Mouse (Mus musculus): Measurements from ENCODE around the gene Adh5.

The Adh5 gene

DNA sequence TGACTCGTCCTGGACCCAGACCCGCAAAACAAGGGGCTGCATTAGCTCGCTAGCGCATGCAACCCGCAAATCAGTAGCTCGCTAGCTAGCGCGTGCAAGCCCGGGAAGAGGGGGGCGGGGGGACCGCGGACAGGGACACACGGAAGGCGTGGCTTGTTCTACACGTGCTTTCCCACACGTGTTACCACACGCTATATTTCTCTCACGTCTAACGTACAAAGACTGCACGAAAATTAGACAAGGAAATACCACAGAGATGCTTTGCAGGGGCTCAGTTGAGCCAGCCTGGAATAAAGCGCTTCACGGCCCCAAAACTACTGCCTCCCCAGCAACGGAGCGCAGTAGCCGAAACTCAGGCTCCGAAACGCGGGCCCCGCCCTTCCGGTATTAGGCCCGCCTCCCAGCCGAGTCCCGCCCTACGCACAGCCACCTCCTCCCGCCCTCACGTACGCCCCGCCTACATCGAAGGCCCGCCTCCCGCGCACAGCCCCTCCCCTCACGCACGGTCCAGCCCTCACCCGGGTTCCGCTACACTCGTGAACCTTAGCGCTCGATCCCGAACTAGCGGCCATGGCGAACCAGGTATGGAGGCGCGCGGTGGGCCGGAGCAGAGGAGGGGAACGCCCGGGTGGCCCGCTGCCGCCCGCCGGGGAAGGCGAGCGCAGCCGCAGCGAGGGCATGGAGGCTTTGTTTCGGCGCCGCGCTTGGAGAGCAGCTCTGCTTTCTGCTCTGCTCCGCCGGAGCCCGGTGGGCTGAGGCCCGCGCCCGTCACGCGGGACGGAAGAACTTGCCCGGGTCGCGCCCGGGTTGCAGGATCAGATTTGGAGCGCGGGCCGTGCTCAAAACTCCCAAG lies at the start of gene Adh5:
TSS of gene Adh5 (plus strand) at position 482 of the 853 bp plus-strand sequence.
- DNase-seq = peak; percentile 90 to 92

DNA sequence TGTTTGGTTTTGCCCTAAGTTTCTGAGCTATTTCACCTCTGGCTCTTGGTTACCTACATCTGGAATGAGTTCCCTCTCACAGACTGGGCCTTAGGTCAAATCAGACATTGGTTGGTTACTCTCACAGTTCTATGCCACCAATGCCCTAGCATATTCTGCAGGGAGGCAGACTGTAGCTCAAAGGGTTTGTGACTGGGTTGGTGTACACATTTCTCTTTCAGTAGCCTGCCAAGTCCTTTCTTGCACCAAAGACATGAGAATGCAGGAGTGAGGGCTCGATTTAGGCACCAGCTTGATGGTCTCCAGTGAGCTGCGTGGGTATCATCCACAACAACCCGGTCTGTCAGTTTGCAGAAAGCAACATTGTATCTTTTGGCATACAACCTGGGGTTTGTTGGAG lies 38.0 kb upstream of the Adh5 start:
- DNase-seq = no peak

DNA sequence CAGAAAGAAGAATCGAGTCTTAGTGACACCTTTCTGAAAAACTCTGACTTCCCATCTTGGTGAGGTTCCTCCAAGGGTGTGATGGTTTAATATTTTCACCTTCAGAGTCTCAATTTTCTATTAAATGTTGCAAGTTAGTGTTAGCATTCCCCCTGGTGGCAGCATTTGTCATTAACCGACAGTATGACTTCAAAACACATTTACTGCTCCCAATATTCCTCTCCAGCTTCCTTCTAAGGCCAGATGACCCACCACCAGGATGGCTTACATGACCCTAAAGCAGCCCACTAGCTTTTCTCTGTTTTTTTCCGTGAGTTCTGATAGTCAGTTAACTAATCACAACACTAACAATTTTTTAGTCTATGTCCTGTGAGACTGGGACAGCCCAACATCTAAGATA lies 37.6 kb upstream of the Adh5 start:
- peak; percentile 26 to 71 for DNase-seq

DNA sequence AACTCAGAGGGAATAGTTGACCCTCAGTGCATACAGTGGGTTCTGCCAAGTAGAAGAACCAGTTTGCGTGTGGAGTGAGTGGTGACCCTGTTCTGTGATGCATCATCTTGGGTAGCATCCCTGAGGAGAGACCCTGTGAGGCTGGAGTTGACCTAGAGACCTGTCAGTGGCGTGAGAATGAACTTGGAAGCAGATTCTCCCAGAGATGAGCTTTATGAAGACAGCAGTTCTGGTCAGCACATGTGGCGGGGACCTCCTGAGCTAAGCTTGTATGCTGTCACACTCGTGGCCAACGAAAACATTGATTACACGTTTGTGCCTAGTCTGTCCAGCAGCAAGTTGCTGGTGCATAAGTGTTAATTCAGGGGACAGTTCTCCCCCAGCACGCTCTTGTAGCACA lies 37.1 kb upstream of the Adh5 start:
- DNase-seq = no peak

DNA sequence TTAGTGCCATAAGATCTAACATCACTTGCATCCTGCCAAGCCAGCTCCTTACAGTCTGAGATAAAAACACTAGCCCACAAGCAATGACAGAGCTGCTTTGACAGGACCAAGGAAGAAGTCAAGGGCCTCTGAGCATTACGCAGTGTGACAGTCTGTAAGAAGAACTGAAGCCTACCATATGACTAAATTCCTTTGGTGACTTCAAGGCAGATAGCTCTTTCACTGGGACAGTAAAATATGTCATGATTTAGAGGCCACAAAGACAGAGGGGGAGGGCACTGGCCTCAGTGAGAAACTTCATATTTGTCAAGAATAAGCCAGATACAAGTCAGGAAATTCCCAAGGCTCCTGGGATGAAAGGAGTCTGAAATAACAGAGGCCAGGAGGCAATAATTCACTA lies 35.0 kb upstream of the Adh5 start:
- DNase-seq = peak; percentile 7 to 17

DNA sequence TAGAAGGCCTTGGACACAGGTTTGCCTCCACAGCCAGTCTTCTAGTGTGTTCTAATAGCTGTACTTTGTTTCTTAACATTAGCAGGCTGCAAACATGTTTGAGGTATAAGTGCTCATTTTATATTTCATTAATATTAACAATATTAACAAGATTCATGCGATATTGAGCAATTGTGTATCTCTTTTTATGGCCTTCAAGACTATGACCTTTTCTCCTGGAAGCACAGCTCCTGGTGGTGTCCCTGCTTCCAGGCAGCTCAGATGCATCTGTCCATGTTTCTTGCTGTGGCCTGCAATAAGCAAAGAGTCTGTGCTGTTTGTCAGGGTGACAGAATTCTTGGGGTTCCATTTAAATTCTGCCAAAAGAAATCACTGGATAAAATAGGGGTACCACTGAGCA lies 33.3 kb upstream of the Adh5 start:
- no peak for DNase-seq

DNA sequence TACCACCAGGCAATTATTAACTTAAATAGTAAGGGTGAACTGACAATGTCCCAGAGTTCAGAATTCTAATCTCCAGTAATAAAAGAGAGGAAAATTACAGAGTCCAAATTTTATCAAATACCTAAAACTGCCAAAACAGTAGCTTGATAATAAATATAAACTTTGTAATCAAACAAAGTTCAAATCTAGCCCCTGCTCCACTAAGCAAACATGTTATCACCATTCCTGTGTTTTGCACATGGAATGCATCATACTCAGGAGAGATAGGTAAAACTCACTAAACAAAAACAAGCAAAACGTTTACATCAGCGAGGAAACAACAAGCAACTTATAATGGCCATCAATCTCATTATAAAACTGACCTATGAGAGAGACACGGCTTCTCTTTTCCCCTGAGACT lies 32.7 kb upstream of the Adh5 start:
- DNase-seq = no peak

DNA sequence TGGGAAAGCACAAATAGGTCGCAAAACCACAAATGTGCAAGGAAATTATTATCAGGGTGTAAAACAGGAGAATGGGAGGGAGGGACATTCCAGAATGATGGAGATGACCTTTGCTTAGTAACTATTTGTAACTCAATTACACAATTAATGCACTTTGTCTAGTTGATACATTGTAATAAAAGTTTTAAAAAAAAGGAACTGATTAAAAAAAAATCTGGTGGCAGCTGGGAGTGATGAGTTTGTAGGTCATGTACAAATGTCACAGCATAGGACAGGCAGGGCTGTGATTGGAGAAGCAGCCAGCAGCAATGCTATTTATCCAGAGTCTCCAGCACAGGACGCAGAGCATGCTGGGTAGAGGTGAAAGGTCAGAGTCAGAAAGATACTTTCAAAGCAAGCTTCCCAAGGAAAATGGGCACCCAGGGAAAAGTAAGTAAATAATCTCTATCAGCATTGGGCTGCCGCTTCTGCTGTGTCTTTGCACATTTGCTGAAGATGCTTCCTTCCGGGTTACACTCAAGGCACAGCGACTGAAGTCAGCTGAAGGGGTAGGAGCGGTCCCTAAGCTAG lies 27.7 kb upstream of the Adh5 start, which contains the start of gene Adh4:
TSS of gene Adh4 (plus strand) at position 346 of the 570 bp plus-strand sequence.
- peak in 1 of 2 experiments; percentile 18 for DNase-seq

DNA sequence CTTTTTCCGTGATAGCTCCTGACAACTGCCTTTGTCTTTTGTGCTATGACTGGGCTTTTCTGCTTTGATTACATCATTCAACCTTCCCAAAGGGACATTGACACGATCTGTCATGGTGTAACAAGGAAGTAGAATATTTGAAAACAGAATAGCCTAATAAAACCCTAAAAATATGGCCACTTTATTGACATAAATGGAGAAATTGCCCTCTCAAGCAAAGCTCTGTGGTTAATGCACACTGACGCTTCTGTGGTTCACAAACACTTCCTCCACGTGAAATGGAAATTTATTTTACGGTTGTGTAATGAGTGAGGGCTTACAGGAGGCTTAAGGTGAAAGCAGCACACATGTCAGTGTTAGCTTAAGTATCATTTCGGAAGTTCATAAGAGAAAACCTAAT lies 23.5 kb upstream of the Adh5 start:
- no peak for DNase-seq

DNA sequence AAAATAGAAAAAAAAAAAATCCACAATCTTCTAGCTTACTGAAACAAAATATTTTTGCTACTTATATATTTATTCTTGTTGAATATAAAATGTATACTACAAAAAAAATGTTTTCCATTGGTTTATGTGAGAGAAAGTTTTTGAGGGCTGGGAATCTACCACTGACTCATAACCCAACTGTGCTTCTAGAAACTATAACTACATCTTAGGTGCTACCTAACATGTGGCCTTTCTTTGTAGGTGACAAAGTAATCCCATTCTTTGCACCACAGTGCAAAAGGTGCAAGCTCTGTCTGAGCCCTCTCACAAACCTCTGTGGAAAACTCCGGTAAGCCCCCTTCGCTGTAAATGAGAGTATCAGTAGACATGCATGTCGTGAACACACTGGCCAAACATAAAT lies 22.5 kb upstream of the Adh5 start:
- DNase-seq = no peak

DNA sequence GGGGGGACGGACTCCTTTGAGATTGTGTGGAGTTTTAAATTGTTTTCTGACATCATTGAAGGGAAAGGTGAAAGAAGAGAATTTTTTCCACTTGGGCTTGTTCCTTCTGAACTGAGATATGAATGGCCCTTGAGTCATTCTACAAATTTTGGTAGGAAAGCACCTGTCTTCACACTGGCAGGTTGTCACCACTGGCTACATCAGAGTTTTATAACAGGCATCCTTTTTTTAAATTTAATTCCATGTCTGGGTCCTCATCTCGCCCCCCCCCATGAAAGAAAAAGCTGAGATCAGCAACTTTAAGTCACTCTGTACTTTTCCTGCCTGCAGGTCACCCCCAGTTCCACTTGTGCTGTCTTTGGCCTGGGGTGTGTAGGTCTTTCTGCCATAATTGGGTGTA lies 19.2 kb upstream of the Adh5 start:
- DNase-seq = no peak

DNA sequence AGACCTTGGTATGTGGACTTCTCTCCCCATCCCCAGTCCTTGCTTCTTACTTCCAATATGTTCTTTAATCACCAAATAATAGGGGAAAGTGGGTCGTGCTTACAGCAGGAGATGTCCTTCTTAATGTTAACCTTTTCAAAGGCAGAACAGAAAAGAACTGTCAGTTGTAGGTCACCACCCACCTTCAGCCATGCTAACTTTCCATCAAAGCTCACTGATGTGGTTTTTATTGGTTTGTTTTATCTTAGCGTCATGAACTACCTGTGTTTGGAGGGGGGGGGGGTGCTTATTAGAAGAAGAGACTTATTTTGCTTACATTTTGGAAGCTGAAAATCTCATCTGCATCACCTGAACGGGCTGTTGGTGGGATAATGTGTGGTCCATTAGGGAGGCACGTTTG lies 18.6 kb upstream of the Adh5 start:
- DNase-seq = no peak

DNA sequence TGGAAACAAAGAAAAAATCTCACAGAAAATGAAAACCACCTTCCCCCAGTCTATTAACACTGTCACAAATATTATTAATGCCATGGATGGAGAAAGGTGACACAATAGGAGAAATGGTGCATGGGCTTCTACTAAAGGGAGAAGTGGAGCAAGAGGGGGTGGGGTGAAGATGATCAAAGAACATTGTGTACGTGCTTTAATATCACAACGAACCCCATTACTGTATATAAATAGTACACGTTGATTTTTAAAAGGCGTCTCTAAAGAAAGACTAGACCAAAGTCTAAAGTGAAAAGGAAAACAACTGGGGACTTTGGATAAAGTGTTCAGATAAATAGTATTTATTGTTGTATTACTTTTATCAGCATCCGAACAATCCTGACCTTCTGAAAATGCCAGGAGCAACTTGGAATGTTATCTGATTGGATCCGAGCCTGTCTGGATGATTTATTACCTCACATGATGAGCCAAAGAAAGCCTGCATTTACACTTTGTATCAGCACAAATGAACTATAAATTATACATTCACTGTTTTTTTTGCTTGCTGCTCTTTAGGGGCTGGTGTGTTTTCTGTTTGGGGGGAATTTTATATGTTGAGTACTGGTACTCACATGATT lies 12.4 kb upstream of the Adh5 start:
- no peak for DNase-seq

DNA sequence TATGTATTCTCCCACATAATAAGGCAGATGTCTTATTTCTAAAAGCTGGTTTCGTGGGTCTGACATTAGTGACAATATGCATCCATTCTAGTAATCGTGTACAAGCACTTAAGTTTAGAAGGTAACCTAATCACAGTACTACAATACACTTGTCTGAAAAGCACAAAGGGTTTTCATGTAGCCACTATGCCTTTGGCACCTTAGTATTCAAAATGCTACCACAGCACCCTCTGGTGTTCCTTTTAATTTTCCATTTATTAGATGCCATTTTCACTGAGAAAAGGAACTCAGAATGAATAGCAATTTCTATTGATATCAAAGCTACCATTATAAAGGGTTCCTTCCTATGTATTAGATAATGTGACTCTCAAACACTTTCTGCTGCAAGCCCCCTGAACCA lies 11.1 kb upstream of the Adh5 start:
- DNase-seq = no peak

DNA sequence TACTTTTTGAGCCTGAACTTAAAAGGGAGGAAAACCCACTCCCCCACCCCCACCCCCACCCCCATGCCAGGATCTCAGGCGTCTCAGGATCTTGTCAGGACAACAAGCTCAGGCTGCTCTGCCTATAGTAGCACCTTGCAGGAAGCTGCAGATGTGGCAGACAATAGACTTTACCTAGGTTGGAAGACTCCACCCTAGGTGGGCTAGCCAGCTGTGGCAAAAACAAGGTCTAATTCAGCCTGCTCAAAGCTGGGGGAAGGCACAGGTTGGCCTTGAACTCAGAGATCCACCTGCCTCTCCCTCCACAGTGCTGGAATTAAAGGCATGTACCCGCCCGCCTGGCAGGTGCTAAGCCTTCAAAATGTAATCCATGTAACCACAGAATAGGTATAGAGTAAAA lies 4.2 kb upstream of the Adh5 start:
- DNase-seq = no peak

DNA sequence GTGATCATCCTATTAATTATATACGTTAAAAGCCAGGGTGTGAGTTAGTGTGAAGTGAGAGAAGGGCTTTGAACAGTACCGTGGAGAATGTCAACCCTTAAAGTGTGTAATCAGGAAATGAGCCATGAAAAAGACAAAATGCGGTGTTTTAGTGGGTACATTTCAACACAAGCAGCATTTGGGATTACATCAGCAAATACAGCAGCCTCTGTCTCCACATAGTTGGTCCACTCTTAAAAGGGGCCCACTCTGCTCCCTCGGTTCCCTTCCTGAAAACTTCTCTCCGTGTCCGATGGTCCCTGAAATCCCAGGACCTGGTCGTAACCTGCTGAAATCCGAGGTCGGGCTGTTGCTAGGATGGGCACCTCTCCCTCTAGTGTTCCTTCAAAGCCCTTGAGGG lies 690 bp upstream of the Adh5 start:
- no peak for DNase-seq

DNA sequence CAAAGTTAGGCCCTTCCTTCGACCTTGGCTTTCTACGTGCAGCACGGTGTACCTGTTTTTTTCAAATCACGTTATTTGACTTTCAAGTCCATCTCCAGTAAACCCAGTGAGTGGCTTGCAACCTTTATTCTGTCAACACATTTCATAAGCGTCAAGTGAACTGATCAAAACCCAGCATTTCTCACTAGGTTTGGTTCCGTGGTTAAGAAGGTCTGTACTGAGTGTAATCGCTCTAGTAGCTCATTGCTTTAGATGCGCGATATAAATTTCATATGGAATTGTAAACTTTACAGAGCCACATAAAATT lies 525 bp downstream of the Adh5 start:
- no peak for DNase-seq

DNA sequence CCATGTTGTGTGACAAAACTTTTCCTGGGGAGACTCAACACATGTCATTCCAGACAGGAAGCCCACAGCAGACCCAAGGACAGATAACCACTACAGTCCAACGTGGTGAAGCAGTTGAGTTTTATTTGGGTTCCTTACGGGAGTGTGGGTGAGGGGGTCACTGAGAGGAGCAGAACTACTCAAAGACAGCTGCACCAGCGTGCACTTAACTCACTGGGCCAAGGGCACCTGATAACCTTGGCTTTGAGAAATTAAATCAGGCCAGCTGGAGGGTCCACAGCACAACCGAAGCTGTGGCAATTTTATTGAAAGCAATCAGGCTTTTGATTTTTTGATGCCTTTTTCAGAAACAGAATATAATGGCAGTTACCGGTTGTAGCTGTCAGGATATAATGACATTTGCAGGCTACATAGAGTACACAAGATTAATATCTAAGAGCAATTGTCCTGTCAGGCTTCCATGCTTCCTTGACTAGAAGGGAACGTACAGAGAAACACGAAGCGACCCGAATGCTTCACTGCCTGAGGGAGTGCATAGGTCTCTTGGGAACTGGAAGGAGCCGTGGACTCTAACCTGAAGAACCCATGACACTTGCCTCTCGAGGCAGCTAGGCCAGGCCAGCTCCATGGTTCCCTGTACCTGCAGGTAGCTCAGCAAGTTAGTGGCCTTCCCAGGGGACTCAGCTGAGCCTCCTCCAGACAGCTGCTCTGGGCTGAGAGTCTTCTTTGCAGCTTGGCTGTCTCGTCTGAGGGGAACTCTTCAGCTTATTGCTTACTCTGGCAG lies 5.4 kb downstream of the Adh5 start:
- DNase-seq = peak; percentile 58 to 60

DNA sequence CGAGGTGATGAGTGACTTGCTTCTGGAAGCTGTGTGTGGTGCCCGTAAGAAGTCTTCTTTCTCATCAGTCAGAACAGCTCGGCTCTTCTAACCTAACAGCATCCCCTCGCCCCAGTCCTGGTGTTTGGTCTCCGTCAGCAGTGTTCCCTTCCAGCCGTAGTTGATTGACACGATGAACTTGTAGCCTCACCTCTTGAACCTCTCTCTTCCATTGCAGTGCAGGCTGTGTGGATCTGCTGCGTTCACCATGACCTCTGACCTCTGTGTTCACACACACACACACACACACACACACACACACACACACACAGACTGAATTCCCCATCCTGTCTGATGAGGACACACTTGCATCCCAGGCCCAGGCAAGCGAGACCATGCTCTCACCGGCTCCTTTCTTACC lies 9.3 kb downstream of the Adh5 start:
- DNase-seq = no peak

DNA sequence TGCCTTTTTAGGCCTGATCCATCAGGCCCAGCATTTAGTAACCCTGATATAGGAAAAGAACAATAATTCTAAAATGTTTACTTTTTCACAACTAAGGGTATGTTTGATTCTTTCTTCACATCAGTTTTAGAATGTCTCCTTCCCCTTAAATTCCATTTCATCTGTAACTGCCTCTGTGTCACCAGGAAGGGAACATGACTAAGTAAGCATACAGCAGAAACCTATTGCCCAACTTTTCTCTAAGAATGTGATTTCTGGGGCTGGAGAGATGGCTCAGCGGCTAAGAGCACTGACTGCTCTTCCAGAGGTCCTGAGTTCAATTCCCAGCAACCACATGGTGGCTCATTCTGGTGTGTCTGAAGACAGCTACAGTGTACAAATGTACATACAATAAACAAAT lies 11.3 kb downstream of the Adh5 start:
- DNase-seq = no peak

DNA sequence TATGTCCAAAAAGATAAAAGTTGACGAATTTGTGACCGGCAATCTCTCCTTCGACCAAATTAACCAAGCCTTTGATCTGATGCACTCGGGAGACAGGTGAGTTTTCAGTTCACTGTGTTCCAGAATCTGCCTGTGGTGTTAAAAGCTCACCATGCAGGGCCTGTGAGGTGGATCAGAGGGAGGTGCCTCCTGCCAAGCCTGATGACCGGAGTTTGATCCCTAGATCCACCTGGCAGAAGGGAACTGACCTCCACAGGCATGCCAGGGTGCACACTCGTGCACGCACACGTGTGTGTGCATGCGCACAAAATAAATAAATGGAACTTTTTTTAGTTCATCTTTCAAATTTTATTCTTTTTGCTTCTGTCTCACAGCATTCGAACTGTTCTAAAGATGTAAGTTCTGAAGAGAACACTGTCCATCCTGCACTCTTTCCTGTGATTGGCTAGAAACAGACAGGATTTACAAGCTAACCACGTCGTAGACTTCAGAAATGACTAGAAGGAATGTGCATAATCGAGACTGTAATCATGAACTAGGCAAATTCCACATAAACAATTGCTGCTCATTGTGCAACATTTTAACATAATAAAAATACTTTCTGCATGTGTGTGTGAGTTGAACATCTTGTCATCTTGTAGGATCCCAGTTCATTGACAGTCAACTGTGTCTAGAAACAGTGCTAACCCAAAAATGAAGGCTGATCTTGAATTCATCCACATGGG lies 12.0 kb downstream of the Adh5 start:
- peak in 1 of 2 experiments; percentile 64 for DNase-seq

DNA sequence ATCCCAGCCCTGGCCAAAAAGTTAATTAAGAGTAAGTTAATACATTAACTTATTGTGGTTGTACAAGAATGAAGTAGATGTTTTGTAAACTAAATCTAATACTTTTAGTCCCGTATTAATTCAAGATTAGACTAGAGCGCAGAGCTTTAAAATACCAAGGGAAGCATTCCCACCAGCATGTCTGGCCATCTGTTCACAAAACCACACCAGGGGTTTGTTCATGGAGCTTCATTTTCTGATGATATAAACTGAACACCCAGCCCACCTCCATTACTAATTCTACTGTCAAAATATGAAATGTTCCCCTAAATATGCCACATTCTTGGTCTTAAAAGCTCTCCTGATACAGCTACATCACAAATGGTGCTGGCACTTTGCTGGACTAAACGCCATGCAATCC lies 15.5 kb downstream of the Adh5 start:
- no peak for DNase-seq

DNA sequence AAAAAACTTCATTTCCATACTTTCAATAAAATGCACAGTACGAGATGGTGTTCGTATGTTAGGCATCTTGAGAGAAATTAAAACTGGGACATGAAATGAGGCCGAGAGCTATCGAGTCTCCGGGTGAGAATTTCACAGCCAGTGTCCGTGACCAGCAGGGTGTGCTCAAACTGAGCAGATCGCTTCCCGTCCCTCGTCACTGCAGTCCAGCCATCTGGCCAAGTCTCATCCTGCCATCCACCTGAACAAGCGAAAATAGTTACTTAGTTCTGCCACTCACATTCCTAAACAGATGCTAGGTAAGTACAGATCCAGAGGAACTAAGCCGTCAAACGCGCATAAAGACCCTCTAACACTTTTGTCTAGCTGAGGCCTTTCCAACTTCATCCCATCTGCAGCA lies 17.4 kb downstream of the Adh5 start:
- DNase-seq = no peak
